Mouse (Mus musculus) hematopoietic stem cell, adult 5-6 weeks (primary cell): ENCODE results near the gene Ift20. TPM values are rescaled to one million over a fixed set of nuclear protein-coding genes. Genes with fewer than 3 reads are reported as not detected.

Experiments used
- ATAC-seq, 2 experiments: fragments of 125-278 bp in 1 of 2; replicated peaks in 1 of 2; 2 replicates each; pipeline ENCODE4 v1.8.0; 2016 to 2017; ENCODE audit warnings: inconsistent platforms in 2 of 2, mild to moderate bottlenecking in 2 of 2, moderate number of reproducible peaks in 2 of 2, low read depth in 1 of 2, moderate TSS enrichment in 1 of 2; ENCODE audit not compliant: low FRiP score in 2 of 2, poor library complexity in 2 of 2, severe bottlenecking in 2 of 2, insufficient read depth in 1 of 2, low TSS enrichment in 1 of 2
- total RNA-seq: library from RNA; stranded (forward); fragments of 172-1452, 232-1000 nt; gene quantifications from 2 replicates; pipeline ENCODE4 v1.2.3, GENCODE M21; 2017

Ift20 gene
- total RNA-seq = 155 and 159 TPM in 2 replicates

GRCm38 (mm10) chr11:78536080-78536689 lies at the start of gene Ift20, which contains the start of gene Tnfaip1:
Gene Ift20, plus strand, starts transcription at chr11:78536361.
Gene Tnfaip1, minus strand, starts transcription at chr11:78536332.
- peak; percentile 95 to 97 for ATAC-seq

DNA sequence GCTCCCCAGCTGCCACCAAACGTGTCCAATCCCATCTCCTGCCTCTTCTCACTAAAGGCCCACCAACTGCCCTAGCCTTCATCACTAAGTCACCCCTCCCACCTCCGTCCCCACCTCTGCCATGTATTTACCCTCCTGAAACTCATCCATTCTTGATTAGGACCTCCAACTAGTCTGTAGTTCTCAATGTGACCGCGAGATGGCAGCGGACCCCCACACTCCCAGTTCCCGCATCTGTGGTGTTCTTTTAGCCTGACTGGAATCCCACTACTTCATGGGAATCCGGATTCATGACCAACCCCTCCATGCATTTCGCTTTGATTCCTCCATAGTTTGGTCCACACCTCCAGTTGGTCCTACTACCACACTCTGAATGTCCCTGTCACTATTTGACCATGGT lies 48.0 kb upstream of the Ift20 start:
- peak; percentile 34 to 49; a peak in 1 of 4 replicates for ATAC-seq

DNA sequence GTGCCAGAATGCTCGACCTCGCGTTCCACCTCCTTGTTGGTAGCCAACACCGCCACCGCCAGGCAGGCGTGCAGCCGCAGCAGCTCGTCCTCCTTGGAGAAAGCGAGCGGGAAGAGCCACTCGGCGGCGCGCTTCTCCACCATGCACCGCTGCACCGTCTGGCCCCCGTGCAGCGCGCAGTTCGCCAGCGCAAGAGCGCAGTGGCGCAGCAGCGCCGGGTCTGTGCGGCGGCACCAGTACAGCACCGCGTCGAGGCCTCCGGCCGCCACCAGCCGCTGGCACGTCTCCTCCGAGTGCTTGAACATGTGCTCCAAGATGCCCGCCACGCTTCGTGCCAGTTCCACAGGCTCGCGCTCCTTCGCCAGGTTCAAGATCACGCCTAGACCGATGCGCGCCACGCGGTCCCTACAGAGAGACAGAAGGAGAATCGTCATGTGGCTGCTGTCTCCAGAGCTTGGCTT lies 45.4 kb upstream of the Ift20 start:
- peak in 1 of 2 experiments; percentile 32; a peak in 1 of 4 replicates for ATAC-seq

DNA sequence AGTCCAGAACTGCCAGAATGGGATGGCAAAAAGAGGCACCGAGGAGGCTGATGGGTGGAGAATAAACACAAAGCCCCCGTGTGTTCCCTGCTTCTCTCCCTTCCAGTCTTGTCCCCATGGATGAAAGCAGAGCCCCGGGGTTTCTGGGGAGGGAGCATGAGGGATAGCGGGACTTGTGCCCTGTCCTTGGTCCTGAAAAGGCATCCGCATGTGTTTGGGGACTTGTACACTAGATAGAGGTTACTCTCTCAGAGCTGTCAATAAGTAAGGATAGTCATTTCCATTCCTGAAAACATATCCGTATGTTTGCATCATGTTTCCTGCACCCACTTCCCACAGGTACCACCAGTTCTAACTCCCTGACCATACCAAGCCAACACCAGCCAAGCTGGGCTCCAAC lies 40.3 kb upstream of the Ift20 start:
- ATAC-seq = no peak

DNA sequence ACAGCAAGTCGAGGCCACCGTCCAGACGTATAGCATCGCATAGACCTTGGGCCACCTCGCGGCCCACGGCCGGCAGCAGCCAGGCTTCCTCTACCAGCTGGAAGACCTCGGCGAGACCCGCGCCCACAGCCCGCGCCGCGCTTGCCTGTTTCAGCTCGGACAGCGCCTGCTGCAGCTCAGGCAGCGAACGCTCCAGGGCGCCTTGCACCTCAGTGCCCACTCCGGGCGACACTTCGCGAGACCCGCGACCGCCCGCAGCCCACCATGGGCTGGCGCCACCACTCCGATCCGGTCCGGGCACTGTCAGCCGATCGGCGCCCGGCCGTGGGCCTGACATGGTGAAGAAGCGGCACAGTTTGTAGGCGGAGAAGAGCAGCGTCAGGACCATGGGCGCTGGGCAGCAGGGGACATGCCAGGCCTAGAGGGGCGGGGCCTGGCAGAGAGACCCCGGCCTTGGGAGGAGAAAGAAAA lies 39.1 kb upstream of the Ift20 start:
- no peak for ATAC-seq

- peak; percentile 96 to 98 for ATAC-seq
Measured at GRCm38 (mm10) chr11:78497544-78498522, 38.3 kb upstream of the Ift20 start, which contains the start of gene Sarm1. Gene Sarm1, minus strand, starts transcription at chr11:78497754.

- no peak for ATAC-seq
Measured at GRCm38 (mm10) chr11:78499004-78499403, 37.2 kb upstream of the Ift20 start, which contains the start of gene Vtn. Gene Vtn, plus strand, starts transcription at chr11:78499091.

DNA sequence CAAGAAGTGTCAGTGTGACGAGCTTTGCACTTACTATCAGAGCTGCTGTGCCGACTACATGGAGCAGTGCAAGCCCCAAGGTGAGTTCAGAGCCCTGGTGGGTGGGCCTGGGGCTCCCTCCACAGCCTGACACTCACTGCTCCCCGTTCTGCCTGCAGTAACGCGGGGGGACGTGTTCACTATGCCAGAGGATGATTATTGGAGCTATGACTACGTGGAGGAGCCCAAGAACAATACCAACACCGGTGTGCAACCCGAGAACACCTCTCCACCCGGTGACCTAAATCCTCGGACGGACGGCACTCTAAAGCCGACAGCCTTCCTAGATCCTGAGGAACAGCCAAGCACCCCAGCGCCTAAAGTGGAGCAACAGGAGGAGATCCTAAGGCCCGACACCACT lies 36.6 kb upstream of the Ift20 start:
- ATAC-seq = no peak

DNA sequence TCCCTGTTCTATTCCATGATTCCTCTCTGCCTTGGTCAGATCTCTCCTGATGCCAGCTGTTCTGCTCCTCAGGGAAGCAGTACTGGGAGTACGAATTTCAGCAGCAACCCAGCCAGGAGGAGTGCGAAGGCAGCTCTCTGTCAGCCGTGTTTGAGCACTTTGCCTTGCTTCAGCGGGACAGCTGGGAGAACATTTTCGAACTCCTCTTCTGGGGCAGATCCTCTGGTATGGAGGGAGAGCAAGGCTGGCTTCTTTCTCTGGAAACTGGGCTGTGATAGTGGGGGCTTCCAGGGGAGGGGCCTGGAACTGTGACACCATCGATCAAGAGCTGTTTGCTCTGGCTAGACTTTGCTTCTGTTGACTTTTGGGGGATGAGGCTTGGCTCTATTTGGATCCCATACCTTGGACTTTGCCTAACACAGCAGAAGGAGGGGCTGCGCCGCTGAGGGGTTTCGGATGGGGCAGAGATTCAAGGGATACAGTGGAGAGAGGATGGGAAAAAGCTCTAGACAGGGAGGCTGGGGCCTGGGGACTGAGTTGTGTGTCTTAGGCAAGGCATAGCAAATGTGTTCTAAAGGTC lies 35.4 kb upstream of the Ift20 start:
- ATAC-seq = no peak

DNA sequence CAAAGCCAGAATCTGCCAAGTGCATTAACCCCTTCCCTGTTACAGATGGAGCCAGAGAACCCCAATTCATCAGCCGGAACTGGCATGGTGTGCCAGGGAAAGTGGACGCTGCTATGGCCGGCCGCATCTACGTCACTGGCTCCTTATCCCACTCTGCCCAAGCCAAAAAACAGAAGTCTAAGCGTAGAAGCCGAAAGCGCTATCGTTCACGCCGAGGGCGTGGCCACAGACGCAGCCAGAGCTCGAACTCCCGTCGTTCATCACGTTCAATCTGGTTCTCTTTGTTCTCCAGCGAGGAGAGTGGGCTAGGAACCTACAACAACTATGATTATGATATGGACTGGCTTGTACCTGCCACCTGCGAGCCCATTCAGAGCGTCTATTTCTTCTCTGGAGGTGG lies 34.6 kb upstream of the Ift20 start:
- no peak for ATAC-seq

DNA sequence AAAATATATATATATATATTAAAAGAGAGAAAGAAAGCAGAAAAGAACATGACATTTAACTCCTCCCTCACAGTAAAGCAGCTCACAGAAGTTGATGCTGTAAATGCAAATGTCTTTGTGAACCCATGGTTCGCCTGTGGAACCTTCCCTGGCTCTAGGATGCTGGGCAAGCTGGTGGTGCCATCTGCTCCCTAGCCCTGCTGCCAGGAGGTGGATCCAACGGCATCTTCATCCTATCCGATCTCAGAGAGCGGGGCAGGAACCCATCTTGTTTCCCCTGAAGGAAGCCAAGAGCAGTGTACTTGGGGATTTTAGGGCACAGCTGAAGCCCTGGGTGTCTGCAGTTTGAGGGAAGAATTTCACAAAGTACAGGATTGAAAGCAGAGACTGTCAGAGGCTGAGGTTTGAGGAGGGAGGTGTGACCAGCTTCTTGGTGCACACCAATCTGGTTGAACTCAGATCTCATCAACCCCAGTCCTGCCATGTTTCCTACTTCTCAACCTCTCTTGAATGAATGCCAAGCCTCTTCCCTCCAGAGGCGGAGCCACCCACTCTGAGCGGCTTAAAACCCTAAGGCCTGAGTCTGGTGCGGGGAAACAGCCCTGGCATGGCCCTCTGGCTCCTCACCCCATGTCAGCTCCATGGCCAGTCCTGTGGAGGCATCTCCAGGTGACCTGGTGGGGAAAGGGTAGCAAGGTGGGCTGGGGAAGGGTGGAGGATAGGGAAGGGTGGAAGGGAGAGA lies 33.1 kb upstream of the Ift20 start, which contains the start of gene Sebox:
TSS of gene Sebox (plus strand) at position 539 of the 742 bp plus-strand sequence.
- ATAC-seq = 0 out of 4 replicates have a peak, but pooled peaks of 1 of the 2 experiments have one; percentile 17

- no peak for ATAC-seq
Measured at GRCm38 (mm10) chr11:78505430-78505829, 30.7 kb upstream of the Ift20 start.

DNA sequence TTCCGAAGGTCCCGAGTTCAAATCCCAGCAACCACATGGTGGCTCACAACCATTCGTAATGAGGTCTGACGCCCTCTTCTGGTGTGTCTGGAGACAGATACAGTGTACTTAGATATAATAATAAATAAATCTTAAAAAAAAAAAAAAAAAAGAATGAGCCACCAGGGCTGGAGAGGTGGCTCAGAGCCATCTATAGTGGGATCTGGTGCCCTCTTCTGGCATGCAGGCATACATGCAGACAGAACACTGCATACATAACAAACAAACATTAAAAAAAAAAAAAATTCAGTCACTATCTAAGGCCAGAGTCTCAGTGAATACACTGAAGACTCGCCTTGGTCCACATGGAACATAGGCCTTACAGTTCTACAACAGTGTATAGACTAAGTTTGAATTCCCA lies 27.0 kb upstream of the Ift20 start:
- no peak for ATAC-seq

GRCm38 (mm10) chr11:78512025-78512957 lies 23.9 kb upstream of the Ift20 start, which contains the start of the genes Tmem199 and Poldip2:
Gene Tmem199, minus strand, starts transcription at chr11:78512172.
Gene Poldip2, plus strand, starts transcription at chr11:78512193.
- peak; percentile 93 to 95 for ATAC-seq

DNA sequence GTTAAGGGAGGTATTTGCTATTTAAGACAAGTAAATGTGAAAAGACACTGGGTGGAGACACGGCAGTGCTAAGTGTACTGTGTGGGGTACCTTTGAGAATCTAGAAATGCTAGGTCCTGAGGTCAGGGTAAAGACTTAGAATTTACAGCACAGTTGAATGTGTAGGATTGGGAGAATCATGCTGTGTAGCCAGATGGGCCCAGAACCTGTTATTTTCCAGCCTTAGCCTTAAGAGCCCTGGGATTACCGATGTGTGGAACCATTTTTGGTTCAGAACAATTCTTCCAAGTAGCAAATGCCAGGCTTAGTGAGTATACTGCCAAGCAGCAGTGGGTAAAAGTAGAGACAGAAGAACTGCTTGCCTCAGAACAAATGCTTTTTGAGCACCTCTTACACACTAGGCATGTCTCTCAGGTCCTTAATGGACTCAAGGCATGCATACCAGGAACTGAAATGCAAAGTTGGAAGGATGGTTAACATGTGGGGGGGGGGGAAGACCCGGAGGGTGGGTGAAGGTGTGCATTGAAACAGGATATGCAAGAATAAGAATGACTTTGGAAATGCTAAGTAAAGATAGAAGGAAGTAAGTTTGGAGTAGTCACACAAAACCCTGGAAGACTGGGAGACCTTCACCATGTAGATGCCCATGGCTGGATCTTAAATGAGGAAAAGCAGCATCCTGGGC lies 22.9 kb upstream of the Ift20 start:
- no peak for ATAC-seq
